Mouse (Mus musculus): Measurements from ENCODE around the gene Tfpi. TPM values are rescaled to one million over a fixed set of nuclear protein-coding genes. Genes with fewer than 3 reads are reported as not detected.

Tfpi gene
- total and polyA plus RNA-seq, 3 experiments, result 0.17 to 0.46 TPM; not detected in 1

DNA sequence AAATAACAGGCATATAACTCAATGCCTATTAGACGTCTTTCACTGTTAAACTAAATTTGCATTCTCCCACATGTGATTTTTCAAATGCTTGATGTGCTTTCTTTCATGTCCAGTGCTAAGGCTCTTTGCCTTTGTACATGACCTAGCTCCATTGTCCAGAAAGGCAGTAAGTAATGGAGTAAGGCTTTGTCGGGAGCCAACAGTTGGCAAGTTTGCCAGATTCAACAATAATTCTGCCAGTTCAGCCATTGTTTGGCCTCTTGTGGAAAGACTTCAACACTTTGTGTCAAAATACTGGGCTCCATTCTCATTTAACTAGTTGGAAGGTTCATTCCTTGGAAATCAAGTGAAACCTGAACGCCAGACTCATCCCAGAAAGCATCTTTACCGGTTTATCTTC lies 60.1 kb downstream of the Tfpi start:
- H3K9ac ChIP-seq (ENCODE audit: insufficient read depth, low read depth), result no peak overlapping the region
- no peaks in the 10 kb centered on the region; the same call in 1 of the 2 replicates for H3K79me2 ChIP-seq (replicated peaks; ENCODE audit: control insufficient read depth, extremely low read depth, insufficient read depth, poor library complexity, severe bottlenecking)
- H3K4me2 ChIP-seq (ENCODE audit: insufficient read depth, low read depth, poor library complexity, severe bottlenecking), result no peak overlapping the region
- H3K27ac ChIP-seq (ENCODE audit: insufficient read depth, low read depth), result no peak overlapping the region
- H3K9me3 ChIP-seq (replicated peaks; ENCODE audit: low read length), result no peaks in the 10 kb centered on the region
- H3K4me3 ChIP-seq (replicated peaks in 1 of 3; ENCODE audit: low read depth in 2 of 3, low read length in 2 of 3, poor library complexity in 1 of 3), result no peak overlapping the region
- DNase-seq (ENCODE audit: extremely low read depth), result no peak
- in situ Hi-C loops (cut with MboI; ENCODE audit: low pct_ligation_motif_present, low pct_unique_long_range_greater_than_20kb, low sequenced_read_pairs) (no loop called here), dilution Hi-C loops (cut with MboI; ENCODE audit: extremely low pct_ligation_motif_present, extremely low pct_unique_long_range_greater_than_20kb, low sequenced_read_pairs) (no loop called here)
- H3K4me1 ChIP-seq (ENCODE audit: control insufficient read depth in 1 of 2, insufficient read depth in 2 of 2), result peaks cover 0 to 5% of the 10 kb centered on the region in 2 experiments; a peak in 1 of 4 replicates
- no peaks in the 10 kb centered on the region for H3K27me3 ChIP-seq (replicated peaks)
- no peaks in the 10 kb centered on the region for H3K36me3 ChIP-seq (replicated peaks in 1 of 2; ENCODE audit: control insufficient read depth in 1 of 2, insufficient read depth in 1 of 2, low read length in 1 of 2)
- TF ChIP-seq USF2 (conservative IDR thresholded peaks at IDR 0.05; ENCODE audit: low read depth, low read length) (no peak), USF1 (IDR thresholded peaks at IDR 0.05; ENCODE audit: low read depth, low read length) (no peak), NELFE (IDR thresholded peaks at IDR 0.05; ENCODE audit: low read depth, low read length) (no peak), RCOR1 (conservative IDR thresholded peaks at IDR 0.05; ENCODE audit: low read depth, low read length) (no peak), POLR2A (IDR thresholded peaks at IDR 0.05; ENCODE audit: low read depth, low read length) (no peak), MYC (IDR thresholded peaks at IDR 0.05; ENCODE audit: low read depth, low read length) (no peak), PAX5 (IDR thresholded peaks at IDR 0.05; ENCODE audit: low read length) (no peak), ZKSCAN1 (IDR thresholded peaks at IDR 0.05; ENCODE audit: borderline replicate concordance, low read depth, low read length) (no peak), ELF1 (IDR thresholded peaks at IDR 0.05; ENCODE audit: low read depth, low read length) (no peak), GABPA (IDR thresholded peaks at IDR 0.05; ENCODE audit: insufficient replicate concordance, low read depth, low read length) (no peak)

DNA sequence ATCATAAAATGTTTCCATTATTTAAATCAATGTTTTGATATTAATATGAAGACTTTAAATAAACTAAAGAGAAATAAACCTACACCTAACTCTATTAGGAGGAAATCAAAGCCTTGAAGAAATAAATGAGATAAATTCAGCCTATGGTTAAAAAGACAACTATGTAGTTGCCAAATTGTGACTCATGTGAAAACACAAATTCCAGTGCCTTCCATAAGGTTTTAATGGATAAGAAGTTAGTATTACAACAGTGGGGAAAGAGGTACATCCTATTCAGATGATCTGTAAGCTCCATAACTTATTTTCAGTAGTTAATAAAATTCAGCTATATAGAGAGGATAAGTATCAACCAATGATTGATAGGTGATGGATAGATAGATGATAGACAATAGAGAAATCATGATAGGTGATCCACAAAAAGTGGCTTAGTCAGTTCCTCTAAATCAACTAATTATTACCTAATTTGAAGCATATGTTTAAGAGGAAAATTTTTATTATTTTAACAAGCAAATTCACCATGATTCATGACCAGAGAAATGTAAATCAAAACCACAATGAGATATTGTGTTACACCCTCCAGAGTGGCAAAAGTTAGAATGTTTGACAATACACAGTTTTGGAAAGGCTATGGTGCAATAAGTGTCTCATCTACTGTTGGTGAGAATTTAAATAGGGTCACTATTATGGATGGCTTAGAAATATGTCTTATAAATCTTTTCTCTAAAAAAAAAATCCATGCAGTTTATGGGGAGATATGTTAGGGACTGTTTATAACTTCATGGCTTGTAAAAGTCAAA lies 66.6 kb downstream of the Tfpi start:
- no peaks in the 10 kb centered on the region for H3K27me3 ChIP-seq (replicated peaks)

DNA sequence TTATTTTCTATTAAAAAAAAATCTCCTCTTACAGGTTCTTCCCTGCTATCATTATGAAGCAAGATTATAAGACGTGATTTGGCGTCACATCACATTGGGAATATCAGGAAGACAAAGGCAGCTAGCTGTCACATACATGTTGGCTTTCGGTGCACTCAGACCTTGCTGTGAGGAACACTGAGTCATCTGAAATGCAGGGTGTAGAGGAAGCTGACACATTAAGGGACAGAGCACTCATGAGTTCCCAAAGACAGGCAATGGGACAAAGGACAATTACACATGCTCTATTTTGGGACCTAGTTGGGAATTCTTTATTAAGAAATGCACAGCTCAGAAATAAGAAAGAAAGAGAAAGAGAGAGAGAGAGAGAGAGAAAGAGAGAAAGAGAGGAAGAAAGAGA lies 71.7 kb downstream of the Tfpi start:
- H3K4me2 ChIP-seq (ENCODE audit: insufficient read depth, low read depth, poor library complexity, severe bottlenecking), result no peak overlapping the region
- in situ Hi-C loops (cut with MboI; ENCODE audit: low pct_ligation_motif_present, low pct_unique_long_range_greater_than_20kb, low sequenced_read_pairs), result no loop called here
- H3K27ac ChIP-seq (ENCODE audit: insufficient read depth, low read depth), result no peak overlapping the region
- H3K4me3 ChIP-seq (replicated peaks in 1 of 3; ENCODE audit: low read depth in 2 of 3, low read length in 2 of 3, poor library complexity in 1 of 3), result no peak overlapping the region
- no peaks in the 10 kb centered on the region for H3K4me1 ChIP-seq (ENCODE audit: control insufficient read depth in 1 of 2, insufficient read depth in 2 of 2)
- DNase-seq (ENCODE audit: extremely low read depth), result no peak
- H3K79me2 ChIP-seq (replicated peaks; ENCODE audit: control insufficient read depth, extremely low read depth, insufficient read depth, poor library complexity, severe bottlenecking), result no peaks in the 10 kb centered on the region
- H3K36me3 ChIP-seq (replicated peaks in 1 of 2; ENCODE audit: control insufficient read depth in 1 of 2, insufficient read depth in 1 of 2, low read length in 1 of 2), result peaks cover 0 to 2% of the 10 kb centered on the region in 2 experiments
- dilution Hi-C loops (cut with MboI; ENCODE audit: extremely low pct_ligation_motif_present, extremely low pct_unique_long_range_greater_than_20kb, low sequenced_read_pairs), result no loop called here
- H3K9ac ChIP-seq (ENCODE audit: insufficient read depth, low read depth), result no peak overlapping the region
- no peaks in the 10 kb centered on the region for H3K9me3 ChIP-seq (replicated peaks; ENCODE audit: low read length)
- H3K27me3 ChIP-seq (replicated peaks), result no peaks in the 10 kb centered on the region
- TF ChIP-seq MYC (IDR thresholded peaks at IDR 0.05; ENCODE audit: low read depth, low read length) (no peak), TCF12 (IDR thresholded peaks at IDR 0.05; ENCODE audit: low read depth, low read length) (no peak), UBTF (IDR thresholded peaks at IDR 0.05; ENCODE audit: low read depth, low read length) (no peak), NRF1 (IDR thresholded peaks at IDR 0.05; ENCODE audit: low read depth, low read length) (no peak), CHD2 (IDR thresholded peaks at IDR 0.05; ENCODE audit: low read length) (no peak), ZC3H11A (IDR thresholded peaks at IDR 0.05; ENCODE audit: low read depth, low read length) (no peak), RAD21 (IDR thresholded peaks at IDR 0.05; ENCODE audit: low read depth, low read length) (no peak), CHD1 (IDR thresholded peaks at IDR 0.05; ENCODE audit: low read depth, low read length) (no peak), SMC3 (IDR thresholded peaks at IDR 0.05; ENCODE audit: low read depth, low read length) (no peak), JUND (conservative IDR thresholded peaks at IDR 0.05; ENCODE audit: low read depth, low read length) (no peak), USF2 (conservative IDR thresholded peaks at IDR 0.05; ENCODE audit: low read depth, low read length) (no peak), KAT2A (IDR thresholded peaks at IDR 0.05; ENCODE audit: insufficient replicate concordance, low read length) (no peak), E2F4 (IDR thresholded peaks at IDR 0.05; ENCODE audit: insufficient replicate concordance, low read depth, low read length) (no peak), ZNF384 (IDR thresholded peaks at IDR 0.05; ENCODE audit: low read depth, low read length) (no peak), POLR2A (IDR thresholded peaks at IDR 0.05; ENCODE audit: low read depth, low read length) (no peak), NELFE (IDR thresholded peaks at IDR 0.05; ENCODE audit: low read depth, low read length) (no peak), JUN (IDR thresholded peaks at IDR 0.05; ENCODE audit: insufficient read depth, low read depth, low read length) (no peak)

More for the DNA sequence above, 66.6 kb downstream of the Tfpi start:
- H3K4me2 ChIP-seq (ENCODE audit: insufficient read depth, low read depth, poor library complexity, severe bottlenecking), result no peak overlapping the region
- peaks cover 0 to 2% of the 10 kb centered on the region in 2 experiments for H3K36me3 ChIP-seq (replicated peaks in 1 of 2; ENCODE audit: control insufficient read depth in 1 of 2, insufficient read depth in 1 of 2, low read length in 1 of 2)
- no peak overlapping the region for H3K9ac ChIP-seq (ENCODE audit: insufficient read depth, low read depth)
- H3K79me2 ChIP-seq (replicated peaks; ENCODE audit: control insufficient read depth, extremely low read depth, insufficient read depth, poor library complexity, severe bottlenecking), result no peaks in the 10 kb centered on the region; the same call in 1 of the 2 replicates
- no peaks in the 10 kb centered on the region for H3K9me3 ChIP-seq (replicated peaks; ENCODE audit: low read length)
- TF ChIP-seq POLR2A (IDR thresholded peaks at IDR 0.05; ENCODE audit: low read depth, low read length) (no peak), MEF2A (IDR thresholded peaks at IDR 0.05; ENCODE audit: borderline replicate concordance, low read depth, low read length) (no peak), MYC (IDR thresholded peaks at IDR 0.05; ENCODE audit: low read depth, low read length) (no peak), MAFK (IDR thresholded peaks at IDR 0.05; ENCODE audit: insufficient replicate concordance, low read length) (no peak)
- no peak for DNase-seq (ENCODE audit: extremely low read depth)
- no peak overlapping the region for H3K27ac ChIP-seq (ENCODE audit: insufficient read depth, low read depth)
- H3K4me1 ChIP-seq (ENCODE audit: control insufficient read depth in 1 of 2, insufficient read depth in 2 of 2), result no peaks in the 10 kb centered on the region
- dilution Hi-C loops (cut with MboI; ENCODE audit: extremely low pct_ligation_motif_present, extremely low pct_unique_long_range_greater_than_20kb, low sequenced_read_pairs) (no loop called here), in situ Hi-C loops (cut with MboI; ENCODE audit: low pct_ligation_motif_present, low pct_unique_long_range_greater_than_20kb, low sequenced_read_pairs) (no loop called here)
- H3K4me3 ChIP-seq (replicated peaks in 1 of 3; ENCODE audit: low read depth in 2 of 3, low read length in 2 of 3, poor library complexity in 1 of 3), result no peak overlapping the region

All from CH12.LX (cell line).